Mouse (Mus musculus) spleen, postnatal 14 days (tissue): Measurements from ENCODE around the gene Zfhx3.

Source experiments
- DNase-seq, 2 experiments: peaks; one replicate each; pipeline ENCODE4 v3.0.0; 2021 to 2022; ENCODE audit warnings: low spot score in 2 of 2

Gene Zfhx3

DNA sequence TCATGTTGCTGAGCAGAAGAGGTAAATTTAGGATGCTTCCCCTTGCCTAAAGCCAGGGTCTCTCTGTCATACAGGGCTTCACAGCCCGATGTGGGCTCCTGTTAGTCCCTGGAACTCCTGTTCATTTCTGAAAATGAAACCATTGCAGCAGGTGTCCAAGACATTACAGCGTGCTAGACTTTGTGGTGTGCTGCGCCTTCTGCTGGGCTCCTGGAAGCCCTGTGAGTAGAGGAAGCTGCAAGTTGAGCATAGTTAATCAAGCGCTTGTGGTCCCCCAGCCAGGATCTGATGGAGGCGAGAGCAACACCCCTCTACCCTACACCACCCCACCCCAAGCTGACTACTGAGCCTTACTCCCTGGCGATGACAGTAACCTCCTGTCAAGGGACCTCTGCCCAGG lies 980.7 kb downstream of the Zfhx3 start:
- no peak for DNase-seq

DNA sequence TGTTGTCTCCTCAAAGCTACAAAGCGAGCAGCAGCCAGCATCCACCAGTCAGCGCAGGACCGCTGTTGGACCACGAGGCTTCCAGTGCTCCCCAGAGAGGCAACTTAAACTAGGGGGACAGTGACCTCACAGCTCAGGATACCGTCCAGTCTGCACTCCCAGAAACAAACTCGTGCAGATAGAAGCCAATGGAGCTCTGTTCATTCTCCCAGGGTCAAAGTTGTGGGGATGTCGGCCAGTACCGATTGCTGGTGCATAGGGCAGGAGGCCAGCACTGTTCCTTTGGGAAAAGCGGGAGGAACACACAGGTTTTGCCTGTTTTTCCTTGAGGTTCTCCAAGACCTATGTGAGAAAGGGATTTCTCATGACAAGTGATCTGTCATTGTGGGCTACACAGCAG lies 982.1 kb downstream of the Zfhx3 start:
- no peak for DNase-seq

- DNase-seq, result no peak
Measured at GRCm38 (mm10) chr8:108926106-108926505, 983.7 kb downstream of the Zfhx3 start.

DNA sequence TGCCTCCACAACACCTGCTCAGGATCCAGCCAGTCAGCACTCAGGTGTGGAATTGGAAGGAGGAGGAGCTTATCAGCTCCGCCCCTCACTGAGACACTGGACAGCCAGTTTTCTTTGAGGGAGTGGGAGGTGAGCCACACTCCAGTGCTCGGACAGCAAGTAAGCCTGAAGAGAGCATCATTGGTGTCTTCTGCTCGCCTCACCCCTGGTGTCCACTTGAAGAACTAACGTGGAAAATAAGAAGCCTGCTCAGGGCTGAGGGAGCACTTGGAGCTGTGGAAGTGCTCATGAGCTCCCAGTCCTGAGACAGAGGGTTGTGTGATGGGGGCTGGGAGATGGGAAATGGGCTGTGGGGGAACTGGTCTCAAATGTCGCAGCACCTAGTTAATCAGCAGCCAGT lies 988.2 kb downstream of the Zfhx3 start:
- no peak for DNase-seq

GRCm38 (mm10) chr8:108931837-108932236 lies 989.4 kb downstream of the Zfhx3 start:
- no peak for DNase-seq

DNA sequence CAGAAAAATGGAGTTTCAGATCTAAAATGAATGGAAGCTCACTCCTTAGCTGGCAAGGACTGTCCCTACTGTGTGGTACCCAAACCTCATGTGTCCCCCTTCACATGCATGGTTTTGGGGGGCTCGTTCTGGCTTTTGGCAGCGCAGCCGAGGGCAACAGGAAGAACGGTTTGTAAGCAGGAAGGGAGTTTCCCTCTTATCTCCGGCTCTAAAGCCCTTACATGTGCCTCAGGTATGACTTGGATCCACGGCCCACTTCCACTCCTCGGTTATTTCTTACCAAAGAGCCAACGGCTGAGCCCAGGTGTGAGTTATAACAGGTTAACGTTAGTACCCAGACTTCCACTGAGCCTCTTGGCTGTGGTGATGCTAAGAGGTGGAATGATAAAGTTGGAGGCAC lies 990.3 kb downstream of the Zfhx3 start:
- no peak for DNase-seq

GRCm38 (mm10) chr8:108935834-108936694 lies 993.6 kb downstream of the Zfhx3 start:
- no peak for DNase-seq

DNA sequence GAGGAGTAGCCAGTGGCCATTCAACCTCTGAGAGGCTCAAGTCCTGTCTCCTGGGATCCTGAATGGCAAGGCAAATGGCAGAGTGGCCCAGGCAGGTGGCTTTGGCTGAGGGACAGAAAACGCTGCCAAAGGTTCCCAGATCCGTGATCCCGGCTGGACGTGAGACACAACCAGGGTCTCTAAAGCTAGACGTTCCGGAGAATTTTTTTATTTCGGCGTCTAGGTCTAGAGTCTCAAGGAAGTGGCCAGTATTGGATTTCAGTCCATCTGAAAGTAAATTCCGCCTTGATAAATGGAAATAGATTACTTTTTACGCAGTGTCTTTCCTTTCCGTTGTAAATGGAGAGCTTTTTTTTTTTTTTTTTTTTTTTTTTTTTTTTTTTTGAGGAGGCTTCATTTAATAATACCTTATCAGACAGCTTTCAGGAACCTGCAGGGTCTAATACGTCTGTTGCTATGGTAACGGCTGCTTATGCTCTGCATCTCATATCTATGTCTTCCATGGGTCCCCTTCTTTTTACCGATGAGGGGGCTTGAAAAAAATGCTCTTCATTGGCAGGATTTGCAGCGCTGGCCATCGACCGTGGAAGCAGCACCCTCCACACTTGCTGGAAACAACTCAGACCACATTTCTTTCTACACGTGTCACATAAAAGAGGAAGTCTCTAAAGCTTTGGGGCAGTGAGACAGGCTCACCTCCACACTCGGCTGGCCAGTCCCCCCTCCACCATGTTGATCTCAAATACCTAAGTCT lies 994.4 kb downstream of the Zfhx3 start:
- DNase-seq, result no peak

- no peak for DNase-seq
Measured at GRCm38 (mm10) chr8:108937904-108938455, 995.5 kb downstream of the Zfhx3 start.

DNA sequence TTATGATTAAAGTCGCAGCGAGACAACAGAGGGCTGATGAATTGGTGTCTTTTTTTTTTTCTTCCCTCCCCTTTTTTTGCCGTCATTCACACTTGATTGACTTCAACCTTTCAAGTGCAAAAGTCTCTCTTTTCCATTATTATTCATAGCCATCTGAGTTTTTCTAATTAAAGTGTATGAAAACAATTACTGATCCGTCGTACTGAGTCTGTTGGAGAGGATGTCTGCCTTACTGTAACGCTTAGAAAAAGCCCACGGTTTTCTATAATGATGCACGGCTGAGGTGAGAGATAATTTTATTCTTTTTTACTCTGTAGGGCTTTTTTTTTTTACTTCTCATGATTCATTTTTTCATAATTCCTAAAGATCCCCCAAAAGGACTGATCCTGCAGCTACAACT lies 1000.2 kb downstream of the Zfhx3 start:
- DNase-seq, result no peak

- DNase-seq, result no peak
Measured at GRCm38 (mm10) chr8:108943132-108943531, 1000.7 kb downstream of the Zfhx3 start.

GRCm38 (mm10) chr8:108944312-108944711 lies 1001.9 kb downstream of the Zfhx3 start:
- DNase-seq, result no peak

- no peak for DNase-seq
Measured at GRCm38 (mm10) chr8:108950311-108950710, 1007.9 kb downstream of the Zfhx3 start.

DNA sequence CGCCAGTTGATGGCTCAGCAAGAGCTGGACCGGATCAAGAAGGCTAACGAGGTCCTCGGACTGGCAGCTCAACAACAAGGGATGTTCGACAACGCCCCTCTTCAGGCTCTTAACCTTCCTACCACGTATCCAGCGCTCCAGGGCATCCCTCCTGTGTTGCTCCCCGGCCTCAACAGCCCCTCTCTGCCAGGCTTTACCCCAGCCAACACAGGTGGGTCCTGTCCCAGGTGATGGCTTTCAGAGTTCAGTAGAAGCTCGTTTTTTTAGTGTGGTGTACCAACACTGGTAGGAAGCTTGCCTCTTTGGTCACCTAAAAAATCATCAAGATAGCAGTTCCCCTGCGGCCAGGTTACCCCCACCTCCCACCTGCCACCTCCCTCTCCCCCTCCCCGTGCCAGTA lies 1009.1 kb downstream of the Zfhx3 start:
- DNase-seq, result no peak

- no peak for DNase-seq
Measured at GRCm38 (mm10) chr8:108956416-108956815, 1014.0 kb downstream of the Zfhx3 start.

- DNase-seq, result no peak
Measured at GRCm38 (mm10) chr8:108962516-108962915, 1020.1 kb downstream of the Zfhx3 start.

- DNase-seq, result no peak
Measured at GRCm38 (mm10) chr8:108963181-108963580, 1020.7 kb downstream of the Zfhx3 start.

DNA sequence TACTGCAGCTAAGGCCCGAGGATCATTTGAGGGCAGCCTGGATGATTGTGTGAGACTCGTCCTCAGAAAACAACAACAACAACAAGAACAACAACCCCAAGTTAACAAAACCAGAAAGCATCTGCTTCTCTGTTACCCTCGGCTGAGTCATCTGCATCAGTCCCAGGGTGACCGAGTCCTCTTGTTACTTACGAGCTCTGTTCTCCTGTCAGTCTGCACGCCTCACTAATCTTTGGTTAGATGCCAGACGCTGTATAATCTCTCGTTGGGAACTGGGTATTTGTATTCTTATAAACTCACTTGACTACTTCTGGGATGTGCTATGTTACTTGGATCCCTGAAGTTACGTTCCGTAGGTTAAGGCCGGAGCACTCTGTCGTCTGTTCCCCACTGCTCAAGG lies 1023.6 kb downstream of the Zfhx3 start:
- no peak for DNase-seq

DNA sequence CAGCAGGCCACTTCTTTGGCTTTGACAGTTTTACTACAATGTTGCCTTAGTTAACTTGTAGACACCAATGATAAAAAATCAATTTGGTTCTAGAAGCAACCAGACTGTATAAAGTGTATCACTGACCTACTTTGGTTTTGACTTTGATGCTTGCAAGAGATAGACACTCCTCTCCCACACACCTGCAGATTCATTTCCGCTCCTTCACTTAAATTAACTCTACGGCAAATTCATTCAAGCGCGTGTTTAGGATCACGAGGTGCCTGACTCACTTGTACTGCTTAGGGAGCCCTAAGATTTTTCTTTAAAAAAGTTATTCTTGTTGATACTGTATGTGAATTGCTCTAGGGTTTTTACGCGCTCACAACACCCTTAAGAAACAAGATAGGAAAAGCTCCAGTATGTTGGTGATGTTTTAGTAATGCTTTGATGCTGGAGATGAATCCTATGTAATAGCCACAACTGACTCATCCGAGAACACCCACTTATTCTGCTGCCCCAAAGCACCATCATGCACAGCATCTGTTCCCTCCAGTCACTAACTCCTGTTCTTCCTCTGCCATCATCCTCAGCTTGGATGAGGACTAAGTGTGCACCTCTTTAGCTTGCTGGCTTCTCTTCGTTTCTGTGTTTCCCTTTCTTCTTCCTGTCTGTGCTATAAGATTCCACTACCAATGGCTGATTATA lies 1031.3 kb downstream of the Zfhx3 start:
- no peak for DNase-seq

GRCm38 (mm10) chr8:108977693-108978361 lies 1035.4 kb downstream of the Zfhx3 start:
- DNase-seq, result no peak

GRCm38 (mm10) chr8:108978362-108978750 lies 1035.9 kb downstream of the Zfhx3 start:
- DNase-seq, result no peak

- DNase-seq, result no peak
Measured at GRCm38 (mm10) chr8:108984904-108985303, 1042.5 kb downstream of the Zfhx3 start.
